In genomic region chr17:32052237-32053080, GRCm38 (mm10) we compare ENCODE assay signal across 12 mouse cellular contexts. TPM values are rescaled to one million over a fixed set of nuclear protein-coding genes. Genes with fewer than 3 reads are reported as not detected.
DNase-seq lines count a peak whose midpoint lies in the region; ATAC-seq lines count a peak whose summit lies in the region.
"Had no signal": no experiment of that assay in that cellular context is flagged by ENCODE, and none has a peak within 500 bp of the region (broad histone marks: within the 10 kb centered on the region; RNA-seq: fewer than 3 reads in every experiment).

No protein-coding gene starts in this region.

- 48% methylated on average over 5 of the region's 5 CpGs for WGBS in forebrain, embryonic 14.5 days
- 67% methylated on average over 5 of the region's 5 CpGs for WGBS in forebrain, embryonic 12.5 days

- DNase-seq in forebrain, embryonic 14.5 days (ENCODE audit: low spot score) = peak; percentile 44
- DNase-seq in left cerebral cortex, postnatal 10 days (ENCODE audit: extremely low spot score in 1 of 2, low spot score in 2 of 2) = peak; percentile 45 to 79
- no peak for DNase-seq in left cerebral cortex, adult 18-20 months (ENCODE audit: low spot score in 2 of 2)
- peak; percentile 75 for DNase-seq in Muller cell, postnatal 12 days (ENCODE audit: inconsistent ontology term)
- DNase-seq in adrenal gland, postnatal 36 days = no peak
- DNase-seq in frontal cortex, adult 2 months (ENCODE audit: extremely low spot score in 1 of 2, low spot score in 1 of 2) = no peak
- DNase-seq: cerebellum, postnatal 36 days; midbrain, embryonic 14.5 days had no signal

- H3K9me3 ChIP-seq in forebrain, embryonic 14.5 days (replicated peaks; ENCODE audit: control insufficient read depth, low read length) = no peaks in the 10 kb centered on the region
- no peaks in the 10 kb centered on the region for H3K9me3 ChIP-seq in forebrain, embryonic 12.5 days

- H3K4me3 ChIP-seq in forebrain, embryonic 14.5 days (ENCODE audit: low read depth, low read length) = no peak overlapping the region
- no peak overlapping the region for H3K4me3 ChIP-seq in forebrain, embryonic 12.5 days (replicated peaks)

- intact Hi-C loops in left cerebral cortex, postnatal 10 days (cut with DNase I) = no loop called here

- no peak overlapping the region for H3K27ac ChIP-seq in forebrain, embryonic 14.5 days (ENCODE audit: low read depth, low read length)
- H3K27ac ChIP-seq in forebrain, embryonic 12.5 days = no peak overlapping the region
- H3K27ac ChIP-seq: stomach, postnatal 0 days had no signal

- H3K9ac ChIP-seq in forebrain, embryonic 14.5 days (ENCODE audit: low read length) = no peak overlapping the region
- H3K9ac ChIP-seq in forebrain, embryonic 12.5 days = no peak overlapping the region

- peaks cover 95% of the 10 kb centered on the region for H3K36me3 ChIP-seq in forebrain, embryonic 14.5 days (ENCODE audit: control insufficient read depth, insufficient read depth, low read length)
- H3K36me3 ChIP-seq in forebrain, embryonic 12.5 days (replicated peaks) = peaks cover 98% of the 10 kb centered on the region

- H3K27me3 ChIP-seq in forebrain, embryonic 14.5 days (replicated peaks; ENCODE audit: control insufficient read depth, insufficient read depth, low read length) = no peaks in the 10 kb centered on the region
- H3K27me3 ChIP-seq in forebrain, embryonic 12.5 days = no peaks in the 10 kb centered on the region

- ATAC-seq in forebrain, embryonic 14.5 days = no peak
- ATAC-seq in forebrain, embryonic 12.5 days (ENCODE audit: low FRiP score) = no peak
- ATAC-seq in hematopoietic stem cell, adult 5-6 weeks (replicated peaks in 1 of 2; ENCODE audit: insufficient read depth in 1 of 2, low FRiP score in 2 of 2, low TSS enrichment in 1 of 2, low read depth in 1 of 2, poor library complexity in 2 of 2, severe bottlenecking in 2 of 2) = peak; percentile 21 to 42; a peak in 1 of 4 replicates
- ATAC-seq: inflammation-experienced regulatory T-cells, adult 6 months had no signal

- H3K4me1 ChIP-seq in forebrain, embryonic 14.5 days (ENCODE audit: control insufficient read depth, insufficient read depth, low read length) = no peaks in the 10 kb centered on the region
- no peaks in the 10 kb centered on the region; the same call in 1 of the 2 replicates for H3K4me1 ChIP-seq in forebrain, embryonic 12.5 days

- H3K4me2 ChIP-seq in forebrain, embryonic 14.5 days (ENCODE audit: low read length) = no peak overlapping the region
- no peak overlapping the region for H3K4me2 ChIP-seq in forebrain, embryonic 12.5 days

RNA-seq across cellular contexts. Expression of gene Hsf2bp, which starts 16.3 kb away (rescaled TPM):
- 0.33 and 0.62 TPM in 2 replicates for polyA plus RNA-seq in forebrain, embryonic 14.5 days (2014; fragmentation: Nextera tagmentation; extraction: Ambion mirVana)
- polyA plus RNA-seq in forebrain, embryonic 12.5 days (2016; fragmentation: Nextera tagmentation; extraction: Ambion mirVana) = 0.46 and 0.55 TPM in 2 replicates
- 1 to 10 TPM in 1 of 2 experiments, under 1 TPM in 1; 0.93 to 1.4 TPM for total RNA-seq in left cerebral cortex, postnatal 10 days (2021)
- total RNA-seq in left cerebral cortex, adult 18-20 months (2021) = 1 to 10 TPM in 1 of 2 experiments, under 1 TPM in 1; 0.72 to 1.8 TPM
- 0.79 and 1.3 TPM in 2 replicates for total RNA-seq in hematopoietic stem cell, adult 5-6 weeks (2017)
- total RNA-seq in adrenal gland, postnatal 36 days (2021) = 1 to 10 TPM in 1 of 2 experiments, under 1 TPM in 1; 0.46 to 1.3 TPM
- 0.30 and 0.67 TPM in 2 replicates for polyA plus RNA-seq in frontal cortex, adult 2 months (2012; rRNA removed)

RNA-seq across cellular contexts. Expression of gene Rrp1b, which starts 16.6 kb away (rescaled TPM):
- 29.0 and 29.5 TPM in 2 replicates for polyA plus RNA-seq in forebrain, embryonic 14.5 days (2014; fragmentation: Nextera tagmentation; extraction: Ambion mirVana)
- polyA plus RNA-seq in forebrain, embryonic 12.5 days (2016; fragmentation: Nextera tagmentation; extraction: Ambion mirVana) = 63.0 and 64.5 TPM in 2 replicates
- 10 to 100 TPM; 21.2 to 22.3 TPM for total RNA-seq in left cerebral cortex, postnatal 10 days (2021)
- 10 to 100 TPM; 19.5 to 19.7 TPM for total RNA-seq in left cerebral cortex, adult 18-20 months (2021)
- total RNA-seq in hematopoietic stem cell, adult 5-6 weeks (2017) = 42.5 and 54.7 TPM in 2 replicates
- total RNA-seq in adrenal gland, postnatal 36 days (2021) = 10 to 100 TPM; 21.7 to 30.4 TPM
- polyA plus RNA-seq in frontal cortex, adult 2 months (2012; rRNA removed) = 19.3 and 23.5 TPM in 2 replicates

Comparison
In these comparisons a context has a peak if more than half of its experiments do, and no peak if none do; other contexts are left out.
1. DNase-seq: peak in forebrain, embryonic 14.5 days (single experiment), left cerebral cortex, postnatal 10 days (2 of 2) and Muller cell, postnatal 12 days (single experiment); none in left cerebral cortex, adult 18-20 months (0 of 2), adrenal gland, postnatal 36 days (0 of 2) and frontal cortex, adult 2 months (0 of 2).
2. ATAC-seq: peak in hematopoietic stem cell, adult 5-6 weeks (2 of 2); none in forebrain, embryonic 14.5 days (single experiment) and forebrain, embryonic 12.5 days (single experiment).